Mouse (Mus musculus): ENCODE results near the gene Zdhhc18.
A peak's percentile ranks its signal among the peaks of the same experiment; 100 is the strongest.
"Not testable (repeated sequence)": the region's sequence is repeated elsewhere in the genome, so short reads cannot be mapped to it uniquely, and the experiment has no call there.

Gene Zdhhc18

DNA sequence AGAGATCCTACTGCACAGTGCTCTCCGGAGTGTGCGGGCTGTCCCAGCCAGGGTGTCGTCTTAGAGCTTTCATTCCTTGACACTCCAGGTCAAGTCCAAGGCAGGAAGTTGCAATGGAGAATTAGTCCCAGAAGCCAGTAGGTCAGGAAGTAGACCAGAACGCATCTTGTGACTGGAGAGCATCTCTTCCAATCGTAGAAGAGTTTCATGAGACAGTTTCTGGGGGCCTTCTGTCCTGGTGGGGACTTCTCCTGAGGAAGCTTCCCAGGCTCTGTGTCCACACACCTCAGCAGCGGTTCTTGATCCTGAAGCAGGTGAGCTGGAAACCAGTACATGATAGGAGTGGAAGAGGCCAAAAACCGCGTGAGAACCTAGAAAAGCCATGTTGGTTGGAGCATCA is 12.5 kb upstream of the Zdhhc18 start:
- no peak for DNase-seq

DNA sequence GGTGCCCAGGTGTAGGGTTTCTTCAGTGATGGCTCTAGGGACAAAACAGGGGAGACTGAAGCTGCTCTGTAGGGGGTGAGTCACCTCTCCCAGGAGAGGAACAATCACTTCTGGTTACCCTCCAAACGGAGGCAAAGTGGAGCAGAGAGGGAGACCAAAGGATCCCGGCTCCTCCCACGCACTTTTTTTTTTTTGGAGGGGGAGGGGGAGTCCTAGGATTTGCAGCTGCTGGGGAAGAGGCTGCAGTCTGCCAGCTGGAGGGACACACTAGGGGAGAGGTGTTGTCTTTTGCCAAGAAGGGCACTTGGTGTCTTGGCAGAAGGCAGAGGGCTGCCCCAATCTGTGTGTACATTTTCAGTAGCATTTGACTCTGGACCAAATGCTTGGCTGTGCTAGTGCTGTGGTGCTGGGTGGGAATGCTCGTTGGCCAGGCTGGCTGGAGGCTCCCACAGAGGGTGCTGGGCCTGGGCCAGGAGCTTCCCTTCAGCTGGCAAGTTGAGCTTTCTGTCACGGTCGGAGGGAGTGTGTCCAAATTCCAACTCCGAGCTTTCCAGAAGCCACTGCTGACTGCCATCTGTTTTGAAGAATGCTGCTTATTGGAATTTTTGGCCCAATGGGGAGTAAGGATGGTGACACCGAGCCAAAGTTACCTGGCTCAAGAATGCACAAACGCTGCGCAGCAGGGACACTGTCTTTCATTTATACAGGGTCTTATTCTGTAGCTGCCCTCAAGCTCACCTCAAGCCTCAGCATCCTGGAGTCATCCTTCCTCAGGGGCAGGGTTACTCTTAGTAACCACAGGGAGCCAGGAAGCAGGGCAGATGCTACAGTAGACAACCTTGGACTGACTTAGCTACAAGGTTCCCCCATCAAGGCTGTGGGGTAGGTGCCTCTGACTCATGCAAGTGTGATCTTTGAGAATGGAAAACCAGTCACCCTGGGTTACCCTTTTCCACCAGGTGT is 10.5 kb upstream of the Zdhhc18 start:
- DNase-seq = peak; percentile 97

GRCm38 (mm10) chr4:133659497-133660192 is 9.7 kb upstream of the Zdhhc18 start:
- DNase-seq = no peak

GRCm38 (mm10) chr4:133658729-133659128 is 8.8 kb upstream of the Zdhhc18 start:
- no peak for DNase-seq

GRCm38 (mm10) chr4:133657829-133658458 is 8.0 kb upstream of the Zdhhc18 start:
- no peak for DNase-seq

GRCm38 (mm10) chr4:133656997-133657396 is 7.0 kb upstream of the Zdhhc18 start:
- no peak for DNase-seq

DNA sequence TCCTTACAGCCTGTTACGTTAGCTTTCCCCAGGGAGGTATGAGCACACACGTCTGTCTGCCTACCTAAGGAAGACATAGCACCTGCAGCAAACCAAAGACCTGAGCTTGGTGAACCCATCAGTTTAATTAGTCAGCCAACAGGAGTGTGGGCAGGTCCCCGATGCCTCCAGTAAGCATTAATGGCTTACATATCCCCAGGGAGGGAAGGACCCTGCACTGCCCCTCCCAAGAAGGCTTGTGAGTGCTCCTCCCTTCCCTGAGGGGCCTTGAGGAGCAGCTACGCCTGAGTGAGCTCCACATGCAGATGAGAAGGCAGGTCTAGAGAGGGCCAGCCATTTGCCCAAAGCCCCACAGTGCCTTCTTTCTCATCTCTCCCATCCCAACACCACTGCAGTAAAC is 6.3 kb upstream of the Zdhhc18 start:
- DNase-seq = no peak

DNA sequence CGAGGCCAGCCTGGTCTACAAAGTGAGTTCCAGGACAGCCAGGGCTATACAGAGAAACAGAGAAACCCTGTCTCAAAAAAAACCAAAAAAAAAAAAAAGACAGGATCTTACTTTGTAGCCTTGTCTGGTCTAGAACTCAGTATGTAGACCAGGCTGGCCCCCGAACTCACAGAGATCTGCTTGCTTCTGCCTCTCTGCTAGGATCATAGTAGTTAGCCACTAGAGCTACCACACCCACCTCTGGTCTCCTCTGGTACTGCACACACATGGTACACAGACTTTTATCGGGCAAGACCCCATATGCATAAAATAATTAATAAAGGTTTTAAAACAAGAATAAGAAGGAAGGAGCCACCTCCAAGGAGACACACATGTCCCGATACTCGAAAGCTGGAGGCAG is 4.1 kb upstream of the Zdhhc18 start:
- DNase-seq = not testable (repeated sequence)

DNA sequence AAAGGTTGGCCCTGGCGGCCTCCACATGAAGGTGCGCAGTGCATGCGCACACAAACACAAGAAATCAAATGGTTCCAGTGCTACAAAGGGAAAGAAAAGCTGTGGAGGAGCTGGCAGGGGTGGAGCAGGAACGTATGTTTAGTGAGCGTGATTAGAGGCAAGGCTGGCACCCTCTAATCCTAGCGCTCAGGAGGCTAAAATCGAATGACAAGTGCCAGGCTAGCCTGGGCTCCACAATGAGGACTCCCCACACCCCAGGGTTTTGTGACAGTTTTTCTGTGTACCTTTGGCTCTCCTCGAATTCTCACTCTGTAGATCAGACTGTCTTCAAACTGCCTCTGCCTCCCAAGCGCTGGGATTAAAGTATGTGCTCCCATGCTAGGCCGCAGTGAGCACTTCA is 2.8 kb upstream of the Zdhhc18 start:
- DNase-seq = no peak

- no peak for DNase-seq
These were observed 2.0 kb upstream of the Zdhhc18 start for GRCm38 (mm10) chr4:133651986-133652385.

DNA sequence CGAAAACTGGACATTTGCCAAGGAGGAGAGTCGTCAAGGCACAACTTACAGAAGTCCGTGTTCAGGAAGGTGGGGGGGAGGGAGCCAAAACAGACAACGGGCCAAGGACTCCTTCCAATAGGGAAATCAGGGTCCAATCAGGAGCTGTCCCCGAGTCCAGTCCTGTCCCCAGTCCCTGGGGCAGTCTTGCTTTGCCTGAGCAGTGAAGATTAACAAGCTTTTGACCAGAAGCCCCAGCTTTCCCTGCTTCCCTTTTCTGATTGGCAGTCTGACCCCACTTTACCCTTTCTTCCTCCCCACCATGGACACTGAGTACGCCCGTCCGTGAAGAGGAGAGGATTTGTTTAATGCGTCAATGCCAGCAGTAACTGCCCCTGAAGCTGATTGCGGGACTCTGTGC is 1.5 kb upstream of the Zdhhc18 start:
- DNase-seq = no peak

DNA sequence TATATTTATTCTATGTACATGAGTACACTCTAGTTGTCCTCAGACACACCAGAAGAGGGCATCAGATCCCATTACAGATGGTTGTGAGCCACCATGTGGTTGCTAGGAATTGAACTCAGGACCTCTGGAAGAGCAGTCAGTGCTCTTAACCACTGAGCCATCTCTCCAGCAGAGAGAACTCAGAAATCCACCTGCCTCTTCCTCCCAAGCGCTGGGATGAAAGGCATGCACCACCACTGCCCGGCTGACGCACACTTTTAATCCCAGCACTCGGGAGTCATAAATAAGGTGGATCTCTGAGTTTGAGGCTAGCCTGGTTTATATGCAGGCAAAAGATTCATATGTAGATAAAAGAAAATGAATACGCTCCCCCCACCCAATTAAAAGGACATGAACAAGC is 490 bp downstream of the Zdhhc18 start:
- not testable (repeated sequence) for DNase-seq

GRCm38 (mm10) chr4:133645680-133646079 is 4.3 kb downstream of the Zdhhc18 start:
- no peak for DNase-seq

- no peak for DNase-seq
These were observed 4.8 kb downstream of the Zdhhc18 start for GRCm38 (mm10) chr4:133645195-133645594.

- DNase-seq = no peak
These were observed 15.9 kb downstream of the Zdhhc18 start for GRCm38 (mm10) chr4:133634043-133634410.

- DNase-seq = peak; percentile 89
These were observed 16.5 kb downstream of the Zdhhc18 start for GRCm38 (mm10) chr4:133633332-133634042.

GRCm38 (mm10) chr4:133632483-133633327 is 17.2 kb downstream of the Zdhhc18 start:
- DNase-seq = peak; percentile 30

DNA sequence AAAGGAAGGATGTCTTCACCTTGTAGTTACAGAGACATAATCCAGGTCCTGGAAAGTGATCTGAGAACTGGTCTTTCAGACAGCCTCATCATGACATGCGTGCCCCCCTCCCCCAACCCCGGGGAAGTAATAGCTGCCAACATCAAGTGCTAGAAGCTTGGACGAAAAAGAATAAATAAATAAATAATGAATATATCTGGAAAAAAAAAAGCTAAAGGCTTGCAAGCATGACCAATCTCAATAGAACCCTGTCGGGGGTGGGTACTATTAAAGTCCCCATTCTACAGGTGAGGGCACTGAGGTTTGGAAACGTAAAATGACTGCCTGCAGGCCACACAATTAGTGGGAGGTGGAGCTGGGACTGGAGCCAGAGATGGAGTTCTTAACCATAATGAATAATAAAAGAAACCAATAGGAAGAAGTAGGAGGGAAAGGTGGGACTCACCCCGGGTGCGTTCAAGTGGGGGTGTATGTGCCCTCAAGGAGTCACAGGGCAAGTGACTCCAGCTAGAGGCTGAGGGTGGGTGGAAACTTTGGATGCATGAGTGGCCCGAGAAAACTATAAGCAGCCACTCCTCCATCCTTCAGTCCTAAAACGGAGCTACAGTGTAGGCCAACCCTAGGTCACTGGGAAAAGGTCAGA is 18.1 kb downstream of the Zdhhc18 start:
- peak; percentile 56 for DNase-seq

DNA sequence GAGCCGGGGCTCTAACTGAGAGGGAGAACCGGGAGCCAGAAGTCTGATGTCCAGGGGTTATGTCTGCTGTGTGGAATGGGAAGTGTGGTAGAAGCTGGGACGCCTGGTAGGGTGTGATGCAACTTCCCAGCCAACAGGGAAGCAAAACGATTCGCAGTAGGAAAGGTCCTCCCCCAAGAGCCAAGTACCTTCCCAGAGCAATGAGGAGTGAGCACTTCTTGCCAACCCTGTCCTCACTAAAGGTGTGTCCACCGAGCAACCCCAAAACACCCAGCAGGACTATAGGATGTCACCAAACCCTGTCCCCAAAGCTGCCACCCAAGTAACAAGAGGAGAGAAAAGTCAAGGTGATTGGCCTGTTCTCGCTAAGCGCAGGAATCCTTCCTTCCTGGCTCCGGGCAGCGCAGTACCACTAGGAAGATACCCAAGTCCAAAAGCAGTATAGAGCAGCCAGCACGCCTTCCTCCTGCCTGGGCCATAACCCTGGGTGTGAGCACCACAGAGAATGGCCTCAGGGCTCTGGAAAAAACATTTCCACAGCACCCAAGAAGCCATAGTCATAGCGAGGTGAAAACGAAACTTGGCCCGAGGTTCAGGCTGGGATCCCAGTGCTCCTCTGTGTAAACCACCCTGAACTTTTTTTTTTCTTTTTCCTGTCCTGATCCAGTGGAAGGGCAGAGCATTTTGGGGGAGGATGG is 18.7 kb downstream of the Zdhhc18 start:
- DNase-seq = peak; percentile 44

DNA sequence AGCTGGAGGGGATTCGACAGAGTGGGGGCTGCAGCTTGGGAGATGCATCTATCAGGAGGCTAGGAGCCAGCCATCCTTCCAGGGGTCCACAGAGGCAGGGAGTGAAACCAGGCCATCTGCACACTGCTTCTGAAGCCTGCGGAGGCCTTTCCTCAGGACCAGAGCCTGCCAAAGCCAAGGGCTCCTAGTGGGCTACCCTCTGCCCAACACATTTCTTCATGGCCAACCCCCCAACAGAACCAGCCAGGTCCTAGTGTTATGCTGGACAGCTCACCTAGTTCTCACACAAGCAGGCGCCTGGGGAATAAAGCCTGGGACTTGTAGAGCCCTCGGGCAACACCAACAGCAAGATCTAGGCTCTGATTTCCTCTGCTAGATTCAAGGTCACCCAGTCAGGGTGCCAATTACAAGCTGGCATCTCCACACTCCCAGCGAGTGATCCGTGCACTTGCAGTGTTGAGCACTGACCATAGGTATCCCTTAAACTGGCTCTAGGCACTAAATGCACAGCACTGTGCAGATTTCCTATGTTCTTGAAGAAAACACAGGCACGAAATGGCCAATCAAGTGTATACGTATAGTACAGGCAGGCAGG is 19.5 kb downstream of the Zdhhc18 start:
- DNase-seq = peak; percentile 82
